Mouse (Mus musculus) cerebellum, postnatal 4 days (tissue): Measurements from ENCODE around the gene Ppp1r14a.

Experiments used
- DNase-seq, 2 experiments: peaks; one replicate each; pipeline ENCODE4 v3.0.0; 2022; ENCODE audit warnings: low spot score in 2 of 2, mixed read lengths in 1 of 2

The Ppp1r14a gene

DNA sequence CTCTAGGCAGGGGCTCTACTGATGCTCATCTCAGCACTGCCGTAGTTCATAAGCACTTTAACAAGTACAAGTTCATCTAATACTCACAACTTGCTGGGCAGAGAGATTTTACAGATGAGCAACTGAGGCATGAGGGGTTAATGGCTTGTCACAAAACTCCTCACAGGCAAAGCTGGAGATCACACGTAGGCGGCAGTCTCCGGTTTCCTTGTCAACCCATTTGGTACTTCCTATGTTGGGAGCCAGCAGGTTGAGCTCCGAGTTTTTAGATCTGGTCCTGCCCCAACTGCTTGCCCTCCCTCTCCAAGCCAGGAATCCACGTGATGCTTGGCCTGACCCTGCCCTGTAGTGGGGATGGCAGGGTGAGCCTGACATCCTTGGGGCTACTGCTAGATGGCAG, 38.0 kb downstream of the Ppp1r14a start:
- no peak for DNase-seq

GRCm38 (mm10) chr7:29328984-29329383, 39.9 kb downstream of the Ppp1r14a start:
- DNase-seq = no peak

DNA sequence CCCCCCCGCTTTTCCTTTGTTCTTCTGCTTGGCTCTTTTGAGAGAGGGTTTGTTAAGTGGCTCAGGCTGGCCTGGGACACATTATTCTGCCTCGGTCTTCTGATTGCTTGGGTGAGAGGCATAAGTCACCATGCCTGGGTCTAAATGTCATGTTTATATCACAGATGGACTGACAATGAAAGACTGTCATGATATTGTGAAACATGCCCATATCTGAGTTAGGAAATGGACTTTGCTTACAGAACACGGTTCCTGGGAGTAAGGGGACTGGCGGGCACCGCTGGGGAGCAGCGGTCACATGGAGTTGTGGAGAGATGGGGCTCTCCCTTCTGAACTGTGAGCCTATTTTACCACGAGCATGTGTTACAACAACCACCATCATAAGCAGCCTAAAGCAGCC, 45.0 kb downstream of the Ppp1r14a start:
- no peak for DNase-seq

GRCm38 (mm10) chr7:29335276-29335675, 46.2 kb downstream of the Ppp1r14a start:
- DNase-seq = no peak

DNA sequence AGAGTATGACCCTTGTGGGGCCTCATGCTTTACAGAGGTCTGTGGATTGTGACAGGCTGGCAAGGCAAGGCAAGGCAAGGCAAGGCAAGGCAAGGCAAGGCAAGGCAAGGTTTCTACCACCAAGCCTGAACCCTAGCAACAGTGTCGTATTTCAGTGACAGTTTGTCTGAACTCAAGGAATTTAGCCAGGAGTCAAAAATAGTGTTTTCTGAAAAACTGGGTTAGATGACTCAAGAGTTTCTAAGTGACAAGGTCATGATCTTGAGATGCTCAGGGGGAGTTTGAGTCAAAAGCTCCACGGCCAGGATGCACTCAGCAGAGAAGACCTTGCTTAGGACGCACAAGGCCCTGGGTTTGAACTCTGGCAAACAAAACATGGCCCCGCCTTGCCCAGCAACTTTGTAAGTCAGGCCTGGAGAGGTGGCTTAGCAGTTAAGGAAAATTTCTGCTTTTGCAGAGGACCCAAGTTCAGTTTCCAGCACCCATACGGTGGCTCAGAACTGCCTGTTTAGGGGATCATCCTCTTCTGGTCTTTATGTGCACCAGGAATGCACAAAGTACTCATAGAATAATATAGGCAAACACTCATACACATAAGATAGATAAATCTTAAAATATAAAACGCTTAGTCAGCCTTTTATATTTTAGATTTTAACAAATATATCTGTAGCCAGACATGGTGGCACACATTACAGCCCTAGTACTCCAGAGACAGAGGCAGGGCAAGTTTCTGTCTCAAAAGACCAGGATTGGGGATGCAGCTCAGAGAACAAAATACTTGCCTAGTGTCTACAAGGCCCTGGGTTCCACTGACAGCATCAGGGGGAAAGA, 46.9 kb downstream of the Ppp1r14a start:
- DNase-seq = no peak

DNA sequence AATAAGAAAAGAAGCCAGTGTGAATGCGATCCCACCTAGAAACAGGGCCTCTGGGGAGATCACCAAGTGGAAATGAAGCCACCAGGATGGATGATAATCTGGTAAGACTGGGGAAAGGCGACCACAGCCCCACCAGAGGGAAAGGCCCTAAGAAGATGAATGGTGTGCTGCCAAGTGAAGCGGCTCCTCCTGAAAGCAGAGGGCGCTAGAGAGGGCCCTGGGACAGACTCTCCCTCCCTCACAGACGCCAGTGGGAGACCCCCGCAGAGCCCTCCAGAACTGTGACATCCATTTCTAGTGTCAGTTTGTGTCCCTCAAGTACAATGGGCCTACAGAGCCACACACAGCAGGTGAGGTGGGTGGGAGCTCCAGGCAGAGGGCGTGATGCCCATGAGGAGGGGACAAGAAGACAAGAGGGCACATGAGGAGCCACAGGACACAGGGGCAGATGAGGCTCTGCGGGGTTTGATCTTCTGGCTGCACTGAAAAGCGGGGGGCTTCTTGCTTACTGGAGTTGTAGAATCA, 47.7 kb downstream of the Ppp1r14a start:
- DNase-seq = no peak

DNA sequence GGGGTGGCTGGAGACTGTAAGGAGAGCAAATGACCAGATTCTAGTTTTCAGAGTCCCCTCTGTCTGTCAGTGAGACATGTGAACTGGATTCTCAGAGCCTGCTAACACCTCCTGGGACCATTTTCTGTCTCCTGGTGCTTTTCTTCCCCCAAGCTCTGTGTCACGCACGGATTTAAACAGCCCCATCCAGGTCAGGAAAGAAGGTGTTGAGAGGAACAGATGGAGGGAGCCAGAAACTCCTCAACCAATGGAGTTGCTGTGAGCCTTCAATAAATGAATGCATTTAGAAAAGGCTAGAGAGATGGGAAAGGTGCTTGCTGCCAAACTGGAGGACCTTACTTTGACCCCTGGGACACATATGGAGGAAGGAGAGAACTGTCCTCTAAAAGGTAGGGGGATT, 48.7 kb downstream of the Ppp1r14a start:
- DNase-seq = no peak

DNA sequence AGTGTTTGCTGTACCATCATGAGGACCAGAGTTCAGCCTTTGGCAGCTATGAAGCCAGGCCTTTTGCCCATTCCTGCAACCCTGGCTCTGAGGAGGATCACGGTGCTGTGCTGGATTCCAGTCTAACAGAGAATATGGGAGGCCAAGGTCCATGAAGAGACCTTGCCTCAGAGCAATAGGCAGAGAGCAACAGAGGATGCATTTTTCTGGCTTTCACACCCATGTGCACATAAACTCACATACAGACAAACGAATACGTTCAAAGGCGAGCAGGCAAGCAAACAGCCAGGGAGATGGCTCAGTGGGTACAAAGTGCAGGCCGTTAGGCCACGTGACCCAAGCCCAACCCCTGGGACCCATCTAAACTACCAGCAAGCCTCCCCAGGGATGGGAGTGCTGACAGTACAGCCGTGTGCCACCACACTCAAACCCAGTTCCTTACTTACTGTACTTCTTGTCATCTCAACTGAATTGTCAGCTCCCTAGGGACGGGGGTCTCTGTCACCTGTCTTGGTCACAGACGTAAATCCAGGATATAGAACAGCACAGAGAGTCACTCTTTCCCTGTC, 49.3 kb downstream of the Ppp1r14a start:
- DNase-seq = no peak

DNA sequence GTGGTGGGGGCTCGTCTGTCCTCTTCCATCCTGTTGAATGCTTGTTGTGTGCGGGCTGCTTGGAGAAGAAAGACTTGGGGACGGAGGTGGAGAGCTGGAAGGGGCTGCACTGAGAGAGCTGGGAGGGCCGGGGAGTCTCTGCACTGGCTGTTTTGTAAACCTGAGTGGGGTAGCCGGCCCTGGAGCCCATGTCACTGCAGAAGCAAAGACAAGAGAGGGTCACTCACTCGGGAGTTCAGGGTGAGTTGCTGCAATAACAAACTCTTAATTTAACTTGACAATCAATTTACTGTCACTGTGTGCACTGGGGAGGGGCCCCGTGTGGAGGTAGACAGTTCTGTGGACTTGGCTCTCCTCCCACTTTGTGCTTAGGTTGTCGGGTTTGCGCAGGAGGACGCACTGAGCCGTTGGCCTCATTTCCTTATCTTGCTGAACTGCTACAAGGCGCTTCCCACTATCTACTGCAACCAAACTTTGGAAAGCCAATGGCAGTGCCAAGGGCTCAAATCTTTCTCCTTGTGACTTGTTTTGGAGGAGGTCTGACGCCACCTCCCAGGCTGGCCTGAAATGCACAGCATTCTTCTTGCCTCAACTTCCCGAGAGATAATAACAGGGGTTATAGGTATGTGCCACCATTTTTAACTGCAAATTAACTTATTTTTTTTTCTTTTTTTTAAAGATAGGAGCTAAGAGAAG, 50.0 kb downstream of the Ppp1r14a start:
- DNase-seq = no peak

GRCm38 (mm10) chr7:29340247-29340646, 51.1 kb downstream of the Ppp1r14a start:
- DNase-seq = no peak

DNA sequence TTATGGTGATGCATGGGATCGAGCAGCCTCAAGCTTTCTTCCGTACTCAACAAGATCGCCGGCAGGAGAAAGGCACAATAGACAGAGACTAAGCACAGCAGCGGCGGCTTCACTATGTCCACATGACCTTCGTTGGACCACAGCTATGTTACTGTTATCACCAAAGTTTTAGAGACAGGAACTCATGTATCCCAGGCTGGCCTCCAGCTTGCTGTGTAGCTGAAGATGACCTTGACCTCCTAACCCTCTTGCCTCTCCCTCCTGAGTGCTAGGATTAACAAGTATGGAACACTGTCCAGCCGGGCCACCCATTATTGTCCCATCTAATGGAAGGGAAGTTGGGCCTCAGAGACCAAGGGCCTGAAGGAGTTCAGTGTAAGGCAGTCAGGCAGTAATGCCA, 51.7 kb downstream of the Ppp1r14a start:
- no peak for DNase-seq

DNA sequence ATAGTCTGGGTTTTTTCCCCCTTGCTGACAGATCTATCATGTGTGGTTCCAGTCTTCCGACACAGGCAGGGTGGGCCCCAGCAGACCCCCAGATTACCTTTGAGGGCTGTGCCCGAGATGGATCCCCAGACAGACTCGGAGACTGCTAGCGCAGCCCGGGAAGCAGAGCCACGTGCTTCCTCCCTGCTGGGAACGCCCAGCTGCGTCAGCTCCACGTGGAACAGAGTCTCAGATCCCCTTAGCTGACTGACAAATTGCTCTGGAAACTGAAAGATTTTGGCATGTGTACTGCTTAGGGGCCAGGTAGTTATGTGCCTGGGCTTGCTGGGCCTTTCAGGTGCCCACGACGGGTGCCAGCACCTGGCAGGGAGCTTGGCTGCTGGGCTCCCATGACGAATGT, 52.6 kb downstream of the Ppp1r14a start:
- DNase-seq = no peak

GRCm38 (mm10) chr7:29342489-29343092, 53.5 kb downstream of the Ppp1r14a start:
- no peak for DNase-seq
